Mouse (Mus musculus): ENCODE measurements around the gene Cttn. TPM values are rescaled to one million over a fixed set of nuclear protein-coding genes. Genes with fewer than 3 reads are reported as not detected.

The Cttn gene
- polyA plus RNA-seq, 1 experiment from 2014 or later = 151 TPM

- Histone ChIP-seq H3K36me3 (ENCODE audit: control insufficient read depth, insufficient read depth, low read length) (peaks cover 77% of the 10 kb centered on the region), H3K4me2 (ENCODE audit: low read length) (no peak overlapping the region), H3K9me3 (replicated peaks; ENCODE audit: control insufficient read depth, low read length) (no peaks in the 10 kb centered on the region), H3K27me3 (replicated peaks; ENCODE audit: control insufficient read depth, insufficient read depth, low read length) (no peaks in the 10 kb centered on the region), H3K27ac (ENCODE audit: low read depth, low read length) (no peak overlapping the region), H3K4me1 (ENCODE audit: control insufficient read depth, insufficient read depth, low read length) (no peaks in the 10 kb centered on the region), H3K9ac (ENCODE audit: low read length) (no peak overlapping the region), H3K4me3 (ENCODE audit: low read depth, low read length) (no peak overlapping the region)
- ATAC-seq = no peak
- DNase-seq (ENCODE audit: low spot score) = no peak
Measured at GRCm38 (mm10) chr7:144480314-144480713, 9.5 kb upstream of the Cttn start.

DNA sequence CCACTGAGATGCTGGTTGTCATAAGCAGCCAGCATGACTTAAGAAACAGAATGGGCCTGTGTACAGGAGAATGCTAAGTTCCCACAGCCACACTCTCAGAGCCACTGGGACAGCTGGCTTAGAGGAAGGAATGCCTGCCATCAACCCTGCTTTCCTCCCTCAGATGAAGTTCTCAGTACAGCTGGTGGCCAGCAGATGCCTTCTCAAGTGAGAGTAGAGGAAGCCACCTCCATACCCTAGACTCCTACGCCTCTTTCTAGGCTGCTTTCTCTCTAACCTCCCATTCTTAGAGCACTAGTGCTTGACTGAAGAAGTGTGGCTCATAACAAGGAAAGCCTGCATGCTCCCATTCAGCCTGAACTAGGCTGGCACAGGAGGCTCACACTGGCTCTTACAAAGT lies 8.8 kb upstream of the Cttn start:
- no peak for ATAC-seq
- no peak for DNase-seq (ENCODE audit: low spot score)

GRCm38 (mm10) chr7:144475741-144476140 lies 4.9 kb upstream of the Cttn start:
- 88% methylated on average over 3 of the region's 3 CpGs for WGBS

More for the DNA sequence above, 8.8 kb upstream of the Cttn start:
- WGBS = 95% methylated on average over 1 of the region's 1 CpGs
- H3K4me2 ChIP-seq (ENCODE audit: low read length) = no peak overlapping the region
- no peak overlapping the region for H3K4me3 ChIP-seq (ENCODE audit: low read depth, low read length)
- H3K27me3 ChIP-seq (replicated peaks; ENCODE audit: control insufficient read depth, insufficient read depth, low read length) = no peaks in the 10 kb centered on the region
- H3K4me1 ChIP-seq (ENCODE audit: control insufficient read depth, insufficient read depth, low read length) = no peaks in the 10 kb centered on the region
- no peak overlapping the region for H3K27ac ChIP-seq (ENCODE audit: low read depth, low read length)
- peaks cover 69% of the 10 kb centered on the region for H3K36me3 ChIP-seq (ENCODE audit: control insufficient read depth, insufficient read depth, low read length)
- H3K9ac ChIP-seq (ENCODE audit: low read length) = no peak overlapping the region
- H3K9me3 ChIP-seq (replicated peaks; ENCODE audit: control insufficient read depth, low read length) = no peaks in the 10 kb centered on the region

GRCm38 (mm10) chr7:144473486-144473885 lies 2.7 kb upstream of the Cttn start:
- Histone ChIP-seq H3K27me3 (replicated peaks; ENCODE audit: control insufficient read depth, insufficient read depth, low read length) (no peaks in the 10 kb centered on the region), H3K9ac (ENCODE audit: low read length) (no peak overlapping the region), H3K9me3 (replicated peaks; ENCODE audit: control insufficient read depth, low read length) (no peaks in the 10 kb centered on the region), H3K27ac (ENCODE audit: low read depth, low read length) (no peak overlapping the region), H3K4me1 (ENCODE audit: control insufficient read depth, insufficient read depth, low read length) (peaks cover 7% of the 10 kb centered on the region), H3K36me3 (ENCODE audit: control insufficient read depth, insufficient read depth, low read length) (peaks cover 17% of the 10 kb centered on the region), H3K4me3 (ENCODE audit: low read depth, low read length) (no peak overlapping the region), H3K4me2 (ENCODE audit: low read length) (no peak overlapping the region)
- ATAC-seq (no peak), DNase-seq (ENCODE audit: low spot score) (no peak)
- 76% methylated on average over 4 of the region's 4 CpGs for WGBS

More at GRCm38 (mm10) chr7:144475741-144476140, 4.9 kb upstream of the Cttn start:
- Histone ChIP-seq H3K36me3 (ENCODE audit: control insufficient read depth, insufficient read depth, low read length) (peaks cover 32% of the 10 kb centered on the region), H3K27me3 (replicated peaks; ENCODE audit: control insufficient read depth, insufficient read depth, low read length) (no peaks in the 10 kb centered on the region), H3K27ac (ENCODE audit: low read depth, low read length) (no peak overlapping the region), H3K4me3 (ENCODE audit: low read depth, low read length) (no peak overlapping the region), H3K9ac (ENCODE audit: low read length) (no peak overlapping the region), H3K9me3 (replicated peaks; ENCODE audit: control insufficient read depth, low read length) (no peaks in the 10 kb centered on the region), H3K4me1 (ENCODE audit: control insufficient read depth, insufficient read depth, low read length) (no peaks in the 10 kb centered on the region; the same call in 1 of the 2 replicates), H3K4me2 (ENCODE audit: low read length) (no peak overlapping the region)
- DNase-seq (ENCODE audit: low spot score) = no peak
- no peak for ATAC-seq

DNA sequence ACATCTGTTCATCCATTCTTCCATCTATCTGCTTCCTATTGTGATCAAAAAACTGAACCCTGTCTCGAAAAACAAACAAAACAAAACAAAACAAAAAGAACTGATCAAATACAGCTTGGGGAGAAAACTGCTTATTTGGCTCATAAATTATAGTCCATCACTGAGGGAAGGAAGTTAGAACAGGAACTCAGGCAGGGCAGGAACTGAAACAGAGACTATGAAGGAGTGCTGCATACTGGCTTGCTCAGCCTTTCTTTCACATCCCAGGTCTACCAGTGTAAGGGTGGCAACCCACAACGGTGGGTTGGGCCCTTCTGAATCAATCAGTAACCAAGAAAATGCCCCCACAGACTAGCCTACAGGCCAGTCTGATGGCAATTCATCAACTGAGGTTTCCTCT lies 294 bp upstream of the Cttn start:
- ATAC-seq = no peak
- peak overlapping the region; percentile 84; the same call in 1 of the 2 replicates for H3K27ac ChIP-seq (ENCODE audit: low read depth, low read length)
- peak overlapping the region; percentile 93 for H3K4me3 ChIP-seq (ENCODE audit: low read depth, low read length)
- no peaks in the 10 kb centered on the region for H3K27me3 ChIP-seq (replicated peaks; ENCODE audit: control insufficient read depth, insufficient read depth, low read length)
- peaks cover 7% of the 10 kb centered on the region for H3K4me1 ChIP-seq (ENCODE audit: control insufficient read depth, insufficient read depth, low read length)
- H3K9ac ChIP-seq (ENCODE audit: low read length) = peak overlapping the region; percentile 96
- H3K9me3 ChIP-seq (replicated peaks; ENCODE audit: control insufficient read depth, low read length) = no peaks in the 10 kb centered on the region
- DNase-seq (ENCODE audit: low spot score) = no peak
- peak overlapping the region; percentile 85 for H3K4me2 ChIP-seq (ENCODE audit: low read length)
- H3K36me3 ChIP-seq (ENCODE audit: control insufficient read depth, insufficient read depth, low read length) = peaks cover under 1% of the 10 kb centered on the region; the same call in 1 of the 2 replicates
- 81% methylated on average over 2 of the region's 2 CpGs for WGBS

GRCm38 (mm10) chr7:144469908-144470544 lies 783 bp downstream of the Cttn start:
- H3K9ac ChIP-seq (ENCODE audit: low read length) = peak overlapping the region; percentile 96

DNA sequence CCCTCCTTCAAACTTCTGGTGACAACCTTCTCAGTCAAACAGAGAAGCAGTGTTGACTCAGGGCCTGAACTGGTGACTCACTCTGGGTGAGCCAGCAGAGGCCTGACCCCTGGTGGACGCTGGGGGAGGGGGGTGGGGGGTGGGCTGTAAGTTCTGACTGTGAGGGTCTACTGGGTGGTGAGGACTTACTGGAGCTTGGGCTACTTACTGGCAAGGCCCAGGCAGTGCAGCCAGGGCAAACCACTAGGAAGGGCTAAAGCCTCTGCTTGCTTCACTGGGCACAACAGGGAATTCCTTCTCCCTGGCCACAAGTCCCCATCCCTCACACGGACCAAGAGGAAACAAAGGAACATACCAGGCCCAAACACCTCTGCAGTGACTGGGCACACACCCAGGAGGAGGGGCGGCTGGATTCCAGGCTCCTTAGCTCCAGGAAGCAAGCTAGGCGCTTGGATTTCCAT lies 1.6 kb downstream of the Cttn start:
- DNase-seq (ENCODE audit: low spot score) (no peak), ATAC-seq (no peak)
- Histone ChIP-seq H3K4me3 (ENCODE audit: low read depth, low read length) (peak overlapping the region; percentile 93), H3K27ac (ENCODE audit: low read depth, low read length) (no peak overlapping the region), H3K4me1 (ENCODE audit: control insufficient read depth, insufficient read depth, low read length) (peaks cover 7% of the 10 kb centered on the region), H3K36me3 (ENCODE audit: control insufficient read depth, insufficient read depth, low read length) (peaks cover 17% of the 10 kb centered on the region), H3K9me3 (replicated peaks; ENCODE audit: control insufficient read depth, low read length) (no peaks in the 10 kb centered on the region), H3K9ac (ENCODE audit: low read length) (peak overlapping the region; percentile 96), H3K4me2 (ENCODE audit: low read length) (peak overlapping the region; percentile 85), H3K27me3 (replicated peaks; ENCODE audit: control insufficient read depth, insufficient read depth, low read length) (no peaks in the 10 kb centered on the region)
- 23% methylated on average over 4 of the region's 4 CpGs for WGBS

More at GRCm38 (mm10) chr7:144469908-144470544, 783 bp downstream of the Cttn start:
- peak overlapping the region; percentile 85 for H3K4me2 ChIP-seq (ENCODE audit: low read length)
- ATAC-seq (peak; percentile 6; the same call in 1 of the 2 replicates), DNase-seq (ENCODE audit: low spot score) (peak; percentile 7)
- H3K36me3 ChIP-seq (ENCODE audit: control insufficient read depth, insufficient read depth, low read length) = peaks cover 9% of the 10 kb centered on the region
- WGBS = 2% methylated on average over 31 of the region's 31 CpGs
- H3K9me3 ChIP-seq (replicated peaks; ENCODE audit: control insufficient read depth, low read length) = no peaks in the 10 kb centered on the region
- H3K27ac ChIP-seq (ENCODE audit: low read depth, low read length) = peak overlapping the region; percentile 84
- H3K4me1 ChIP-seq (ENCODE audit: control insufficient read depth, insufficient read depth, low read length) = peaks cover 7% of the 10 kb centered on the region
- H3K27me3 ChIP-seq (replicated peaks; ENCODE audit: control insufficient read depth, insufficient read depth, low read length) = no peaks in the 10 kb centered on the region
- peak overlapping the region; percentile 93 for H3K4me3 ChIP-seq (ENCODE audit: low read depth, low read length)

- H3K4me1 ChIP-seq (ENCODE audit: control insufficient read depth, insufficient read depth, low read length) = peaks cover 7% of the 10 kb centered on the region
- no peak overlapping the region for H3K27ac ChIP-seq (ENCODE audit: low read depth, low read length)
- no peak overlapping the region for H3K4me3 ChIP-seq (ENCODE audit: low read depth, low read length)
- H3K36me3 ChIP-seq (ENCODE audit: control insufficient read depth, insufficient read depth, low read length) = peaks cover 22% of the 10 kb centered on the region
- ATAC-seq (no peak), DNase-seq (ENCODE audit: low spot score) (no peak)
- H3K9me3 ChIP-seq (replicated peaks; ENCODE audit: control insufficient read depth, low read length) = no peaks in the 10 kb centered on the region
- peak overlapping the region; percentile 96; the same call in 1 of the 2 replicates for H3K9ac ChIP-seq (ENCODE audit: low read length)
- H3K27me3 ChIP-seq (replicated peaks; ENCODE audit: control insufficient read depth, insufficient read depth, low read length) = no peaks in the 10 kb centered on the region
- 95% methylated on average over 5 of the region's 5 CpGs for WGBS
- peak overlapping the region; percentile 85; the same call in 1 of the 2 replicates for H3K4me2 ChIP-seq (ENCODE audit: low read length)
Measured at GRCm38 (mm10) chr7:144468741-144469140, 2.1 kb downstream of the Cttn start.

GRCm38 (mm10) chr7:144462577-144462976 lies 8.2 kb downstream of the Cttn start:
- no peaks in the 10 kb centered on the region for H3K27me3 ChIP-seq (replicated peaks; ENCODE audit: control insufficient read depth, insufficient read depth, low read length)
- 89% methylated on average over 7 of the region's 7 CpGs for WGBS
- H3K4me2 ChIP-seq (ENCODE audit: low read length) = no peak overlapping the region
- H3K9me3 ChIP-seq (replicated peaks; ENCODE audit: control insufficient read depth, low read length) = no peaks in the 10 kb centered on the region
- peaks cover 83% of the 10 kb centered on the region for H3K36me3 ChIP-seq (ENCODE audit: control insufficient read depth, insufficient read depth, low read length)
- H3K4me1 ChIP-seq (ENCODE audit: control insufficient read depth, insufficient read depth, low read length) = no peaks in the 10 kb centered on the region
- DNase-seq (ENCODE audit: low spot score) (no peak), ATAC-seq (no peak)
- no peak overlapping the region for H3K27ac ChIP-seq (ENCODE audit: low read depth, low read length)
- no peak overlapping the region for H3K4me3 ChIP-seq (ENCODE audit: low read depth, low read length)
- no peak overlapping the region for H3K9ac ChIP-seq (ENCODE audit: low read length)

Data from forebrain, embryonic 14.5 days (tissue).